Mouse (Mus musculus): ENCODE measurements at regions not wholly inside any gene's neighbourhood (a gene's known extent, or its start where the extent isn't known, plus 50 kb on each side); places are given as distances from the start of the nearest gene placed in this dataset.

- no peak for TF ChIP-seq CTCF (IDR thresholded peaks at IDR 0.05; ENCODE audit: control insufficient read depth, insufficient read depth, low read length)
- TF ChIP-seq POLR2A (IDR thresholded peaks at IDR 0.05; ENCODE audit: borderline replicate concordance, control insufficient read depth, low read depth, low read length) = no peak
These were observed 65.5 kb upstream of the Galnt15 start for GRCm38 (mm10) chr14:31963131-31963911.
